Mouse (Mus musculus): ENCODE data around the gene Neurod2.
A peak's percentile ranks its signal among the peaks of the same experiment; 100 is the strongest.

Gene Neurod2

DNA sequence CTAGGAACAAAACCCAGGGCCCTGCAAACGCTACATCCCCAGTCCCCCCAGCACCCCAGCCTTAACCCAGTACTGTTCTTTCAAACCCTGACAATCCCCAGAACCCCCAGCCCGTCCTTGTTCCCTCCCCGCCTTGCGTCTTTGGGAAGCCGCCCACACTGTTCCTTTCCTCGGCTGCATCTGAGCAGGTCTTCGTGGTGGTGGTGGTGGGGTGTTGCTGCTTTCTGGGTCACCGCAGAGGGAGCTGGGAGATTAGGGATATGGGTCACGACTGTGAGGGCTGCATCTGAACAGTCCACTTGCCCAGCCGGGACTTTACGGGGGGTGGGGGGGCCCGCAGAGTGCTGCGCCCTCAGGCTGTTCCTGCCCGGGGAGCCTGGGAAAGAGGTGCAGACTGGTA is 25.0 kb upstream of the Neurod2 start:
- peak in 1 of 2 experiments; percentile 75 for DNase-seq (ENCODE audit: low spot score in 2 of 2)

DNA sequence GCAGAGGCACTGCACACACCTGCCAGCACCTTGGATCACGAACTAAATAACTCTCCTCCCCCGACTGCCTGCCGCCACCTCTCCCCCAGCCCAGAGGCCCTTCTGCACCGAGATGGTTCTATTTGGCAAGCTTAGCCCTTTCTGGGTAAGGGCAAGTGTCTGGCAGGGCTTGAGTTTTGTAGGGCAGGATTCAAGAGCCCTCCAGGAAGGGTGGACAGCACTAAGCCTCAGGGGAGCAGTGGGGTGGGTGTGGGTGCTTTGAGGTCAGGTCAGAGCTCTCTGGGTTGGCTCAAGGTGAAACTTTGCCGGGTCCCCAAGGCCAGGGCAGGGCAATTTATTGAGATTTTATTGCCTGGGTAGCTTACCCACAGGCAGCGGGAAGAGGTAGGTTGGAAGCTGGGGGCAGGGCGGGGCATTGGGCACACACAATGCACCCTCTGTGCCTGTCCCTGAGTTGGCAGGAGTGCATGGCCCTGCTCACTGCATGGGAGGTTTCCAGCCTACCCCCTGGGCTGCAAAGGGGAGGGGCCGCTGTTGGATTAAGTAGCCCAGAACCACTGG is 24.3 kb upstream of the Neurod2 start:
- DNase-seq (ENCODE audit: low spot score in 2 of 2): peak in 1 of 2 experiments; percentile 47

DNA sequence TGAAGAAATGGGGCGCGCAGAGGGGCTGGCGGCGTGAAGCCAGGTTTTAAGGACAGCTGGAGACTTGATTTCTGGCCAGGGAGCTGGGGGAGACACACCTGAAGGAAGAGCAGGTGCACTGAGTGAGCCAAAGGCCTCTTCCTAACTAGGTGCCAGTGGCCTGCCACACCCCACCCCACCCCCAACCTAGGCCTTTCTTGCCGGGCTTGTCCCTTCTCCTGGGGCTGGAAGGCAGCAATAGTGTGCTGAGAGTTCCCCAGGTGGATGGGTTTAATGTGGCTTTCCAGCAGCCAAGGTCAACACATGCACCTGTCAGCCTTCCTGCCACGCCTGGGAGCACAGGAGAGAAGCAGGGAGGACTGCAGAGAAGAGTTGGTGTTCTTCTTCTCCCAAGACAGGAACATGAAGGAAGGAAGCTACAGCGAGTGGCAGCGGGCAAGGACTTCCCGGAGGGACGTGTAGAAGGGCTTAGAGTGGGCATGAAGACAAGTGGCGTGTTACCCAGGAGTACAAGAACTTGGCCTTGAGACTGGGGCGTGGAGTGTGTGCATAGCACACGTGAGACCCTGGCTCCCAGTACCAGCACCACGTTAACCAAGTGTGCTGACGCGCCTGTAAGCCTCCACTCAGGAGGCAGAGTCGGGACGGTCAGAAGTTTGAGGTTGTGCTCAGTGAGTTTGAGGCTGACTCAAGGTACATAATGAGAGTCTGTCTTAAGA is 23.0 kb upstream of the Neurod2 start:
- no peak for DNase-seq (ENCODE audit: low spot score in 2 of 2)

DNA sequence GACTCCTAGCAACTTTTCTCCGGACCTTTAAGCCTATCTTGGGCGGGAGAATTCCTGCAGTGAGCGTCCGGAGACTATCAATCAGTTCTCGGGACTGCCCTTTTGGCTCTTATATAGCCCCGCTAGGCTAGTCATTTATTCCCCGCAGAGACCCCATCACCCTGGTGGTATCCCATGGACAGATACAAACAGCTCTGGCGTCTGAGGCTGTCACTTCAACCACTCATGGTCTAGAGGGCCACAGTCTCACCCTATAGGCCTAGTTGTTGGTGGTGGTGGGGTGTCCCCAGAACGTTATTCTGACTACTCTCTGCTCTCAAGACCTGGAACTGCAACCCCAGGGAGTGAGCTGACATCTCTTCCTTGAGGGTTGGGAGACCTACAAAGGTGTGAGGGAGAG is 19.9 kb upstream of the Neurod2 start:
- DNase-seq (ENCODE audit: low spot score in 2 of 2): no peak

DNA sequence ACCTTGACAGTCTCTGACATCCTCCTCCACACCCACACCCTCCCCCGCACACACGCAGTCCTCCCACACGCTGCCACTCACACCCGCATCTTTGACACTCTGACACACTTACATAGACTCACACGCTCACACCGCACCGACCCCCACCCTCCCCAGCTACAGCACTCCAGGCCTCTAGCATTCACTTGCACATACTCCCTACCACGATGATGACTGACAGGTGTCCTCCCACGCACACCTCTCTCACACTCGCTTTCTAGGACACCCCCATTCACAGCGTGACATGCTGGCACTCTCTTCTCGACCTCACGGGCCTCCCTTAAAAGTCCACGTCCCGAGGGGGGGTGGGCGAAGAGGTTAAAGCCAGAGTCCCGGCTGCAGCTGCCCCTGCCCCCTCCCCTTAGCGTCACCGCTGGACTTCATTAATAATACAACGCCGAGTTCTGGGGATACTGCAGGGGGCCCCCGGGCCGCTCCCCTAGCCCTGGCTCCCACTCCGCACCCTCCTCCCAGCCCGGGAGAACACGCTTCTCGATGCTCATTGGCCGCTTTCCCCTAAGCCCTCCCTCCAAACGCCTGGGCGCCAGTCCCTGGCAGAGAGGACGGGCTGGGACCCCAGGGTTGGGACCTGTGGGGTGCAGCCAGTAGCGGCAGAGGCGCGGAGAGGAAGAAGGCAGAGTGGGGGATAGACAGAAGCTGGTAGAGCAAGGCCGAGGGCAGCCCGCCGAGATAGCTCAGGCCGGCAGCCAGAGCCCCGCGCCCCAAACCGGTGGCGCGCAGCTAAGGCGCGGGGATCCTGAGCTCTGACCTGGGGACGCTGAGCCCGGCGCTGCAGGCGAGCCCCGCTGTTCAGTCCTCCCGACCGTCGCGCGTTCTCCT is 18.9 kb upstream of the Neurod2 start, which contains the start of gene Ppp1r1b:
Gene Ppp1r1b (plus strand): TSS at position 322 of the 879 bp plus-strand sequence.
- DNase-seq (ENCODE audit: low spot score in 2 of 2): peak in 1 of 2 experiments; percentile 71

DNA sequence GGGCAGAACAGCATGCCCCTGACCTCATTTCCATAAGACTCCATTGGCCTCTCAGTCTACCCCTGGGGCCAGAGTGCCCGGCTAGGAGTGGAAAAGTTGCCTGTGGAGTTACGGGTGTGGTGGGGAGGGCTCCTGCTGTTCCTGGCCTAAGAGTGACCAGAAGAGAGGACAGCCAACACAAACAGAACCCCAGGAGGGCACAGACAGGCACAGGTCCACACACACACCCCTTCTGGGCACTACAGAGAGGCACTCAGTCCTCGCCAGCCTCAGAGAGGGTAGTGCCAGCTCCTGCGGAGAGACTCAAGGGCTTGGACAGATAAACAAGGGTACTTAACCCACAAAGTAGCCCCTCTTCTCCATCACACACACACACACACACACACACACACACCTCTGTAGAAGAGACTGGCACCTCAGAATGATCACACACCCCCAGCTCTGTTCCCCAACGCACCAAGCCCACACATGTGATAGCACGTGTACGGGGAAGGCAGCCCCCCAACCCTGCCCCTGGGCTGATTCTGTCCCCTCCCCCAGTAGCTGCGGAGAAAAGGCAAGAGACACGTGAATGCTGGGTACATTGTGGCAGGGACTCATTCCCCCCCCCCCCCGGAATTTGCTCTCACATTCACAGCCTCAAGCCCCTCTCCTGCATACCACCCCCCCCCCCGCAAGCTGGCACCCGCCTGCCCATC is 18.1 kb upstream of the Neurod2 start:
- no peak for DNase-seq (ENCODE audit: low spot score in 2 of 2)

DNA sequence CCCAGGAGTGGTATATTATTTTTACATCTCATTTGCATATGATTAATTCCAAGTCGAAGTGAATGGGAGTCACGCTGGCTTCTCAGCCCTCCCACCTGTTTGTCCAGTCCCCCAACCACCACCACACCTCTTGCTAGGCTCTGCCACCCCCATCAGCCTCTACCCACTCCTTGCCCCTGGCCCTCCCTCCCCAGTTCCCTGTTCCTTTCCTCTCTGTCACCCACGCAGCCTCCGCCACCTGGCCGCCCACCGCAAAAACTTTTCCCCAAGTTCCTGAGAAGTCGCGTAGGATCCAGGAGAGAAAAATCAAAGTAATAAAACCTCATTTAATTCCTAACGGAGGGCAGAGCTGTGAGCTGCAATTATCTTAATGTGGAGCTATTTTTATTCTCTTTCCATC is 16.7 kb upstream of the Neurod2 start:
- no peak for DNase-seq (ENCODE audit: low spot score in 2 of 2)

DNA sequence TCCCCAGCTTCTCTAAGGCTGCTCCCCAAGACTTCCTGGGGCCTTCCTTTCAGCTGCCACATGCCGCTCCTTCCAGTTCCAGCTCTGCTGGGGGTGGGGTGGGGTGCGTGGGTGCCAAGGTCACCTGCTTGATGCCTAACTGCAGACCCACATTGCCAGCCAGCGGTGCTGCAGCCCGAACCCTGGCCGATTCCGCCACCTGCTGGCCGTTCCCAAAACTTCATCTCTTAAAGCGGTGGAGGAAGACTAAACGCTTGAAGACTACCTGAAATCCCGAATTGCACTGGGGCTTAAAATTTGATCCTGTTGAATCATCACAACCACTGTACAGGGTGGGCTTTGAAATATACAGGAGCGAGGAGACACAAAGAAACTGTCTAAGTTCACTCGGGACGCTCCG is 15.8 kb upstream of the Neurod2 start:
- no peak for DNase-seq (ENCODE audit: low spot score in 2 of 2)

DNA sequence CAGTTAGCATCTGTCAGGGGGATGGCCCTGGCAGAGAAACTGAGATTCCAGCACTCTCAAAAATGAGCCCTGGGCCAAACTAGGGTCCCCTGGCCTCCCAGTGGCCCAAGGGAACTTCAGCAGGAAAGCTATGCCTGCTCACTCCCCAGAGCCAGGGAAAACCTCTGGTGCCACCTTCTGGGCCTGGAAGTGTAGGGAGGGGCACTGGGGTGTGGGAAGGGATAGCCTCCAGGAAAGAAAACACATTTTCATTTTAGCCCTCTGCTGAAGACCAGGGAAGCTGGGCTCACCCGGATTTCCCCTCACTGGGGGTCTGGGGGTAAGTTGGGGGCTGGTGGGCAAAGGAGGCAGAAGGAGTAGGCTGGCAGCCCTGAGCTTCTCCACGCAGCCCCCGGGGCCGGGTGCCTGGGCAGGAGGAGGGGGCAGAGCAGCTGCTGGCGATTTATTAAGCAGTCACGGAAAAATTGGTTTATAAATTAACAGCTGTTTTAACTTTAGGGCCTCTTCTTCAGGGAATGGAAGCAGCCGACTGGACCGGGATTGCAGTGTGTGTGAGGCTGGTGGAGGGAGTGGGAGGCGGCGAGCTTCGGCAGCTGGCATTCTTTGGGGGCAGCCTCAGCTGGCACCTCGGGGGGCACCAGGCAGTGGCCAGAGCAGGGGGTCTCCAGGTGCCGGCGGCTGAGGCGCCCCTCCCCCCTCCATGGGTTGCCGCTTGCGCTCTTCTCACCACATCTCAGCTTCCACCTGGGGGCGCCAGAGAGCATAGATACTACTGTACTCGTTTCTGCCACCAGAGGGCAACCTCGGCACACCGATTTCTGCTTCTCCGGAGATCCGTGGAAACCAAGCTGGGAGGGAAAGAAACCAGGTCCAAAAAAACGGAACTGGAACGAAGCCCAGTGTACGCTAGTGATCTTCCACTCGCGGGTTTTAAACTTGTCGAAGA is 12.8 kb upstream of the Neurod2 start:
- peak; percentile 90 to 93 for DNase-seq (ENCODE audit: low spot score in 2 of 2)

DNA sequence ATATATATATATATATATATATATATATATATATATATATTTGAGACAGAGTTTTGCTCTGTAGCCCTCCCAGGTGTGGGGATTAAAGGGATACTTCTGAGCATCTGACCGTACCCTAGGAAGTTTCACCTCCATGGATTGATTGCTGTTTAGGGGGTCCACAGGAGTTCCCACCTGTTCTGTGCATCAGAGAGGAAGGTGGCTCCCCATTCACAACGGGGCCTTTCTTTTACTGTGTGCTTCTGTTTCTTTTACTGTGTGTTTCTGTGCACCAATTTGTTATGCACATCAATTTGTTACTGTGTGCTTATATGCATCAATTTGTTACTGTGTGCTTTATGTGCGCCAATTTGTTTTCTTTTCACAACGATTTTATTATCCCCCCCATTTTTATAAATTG is 11.7 kb upstream of the Neurod2 start:
- no peak for DNase-seq (ENCODE audit: low spot score in 2 of 2)

DNA sequence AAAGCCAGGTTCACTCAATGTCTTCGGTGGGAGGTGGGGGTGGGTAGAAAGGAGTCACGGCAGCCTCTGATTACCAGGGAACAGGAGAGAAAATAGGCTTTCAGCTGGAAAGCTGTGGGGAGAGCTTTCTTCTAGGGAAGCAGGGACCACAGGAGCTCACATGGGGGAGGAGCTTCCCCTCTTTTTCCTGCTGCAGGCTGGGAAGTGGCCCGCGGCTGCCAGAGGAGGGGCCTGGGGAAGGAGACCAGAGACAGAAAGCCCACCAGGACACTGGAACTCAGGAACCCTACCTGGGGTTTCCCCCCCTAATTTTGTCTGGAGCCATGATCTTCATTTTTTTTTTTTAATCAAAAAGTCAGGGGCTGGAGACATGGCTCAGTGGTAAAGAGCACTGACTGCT is 11.1 kb upstream of the Neurod2 start:
- no peak for DNase-seq (ENCODE audit: low spot score in 2 of 2)

DNA sequence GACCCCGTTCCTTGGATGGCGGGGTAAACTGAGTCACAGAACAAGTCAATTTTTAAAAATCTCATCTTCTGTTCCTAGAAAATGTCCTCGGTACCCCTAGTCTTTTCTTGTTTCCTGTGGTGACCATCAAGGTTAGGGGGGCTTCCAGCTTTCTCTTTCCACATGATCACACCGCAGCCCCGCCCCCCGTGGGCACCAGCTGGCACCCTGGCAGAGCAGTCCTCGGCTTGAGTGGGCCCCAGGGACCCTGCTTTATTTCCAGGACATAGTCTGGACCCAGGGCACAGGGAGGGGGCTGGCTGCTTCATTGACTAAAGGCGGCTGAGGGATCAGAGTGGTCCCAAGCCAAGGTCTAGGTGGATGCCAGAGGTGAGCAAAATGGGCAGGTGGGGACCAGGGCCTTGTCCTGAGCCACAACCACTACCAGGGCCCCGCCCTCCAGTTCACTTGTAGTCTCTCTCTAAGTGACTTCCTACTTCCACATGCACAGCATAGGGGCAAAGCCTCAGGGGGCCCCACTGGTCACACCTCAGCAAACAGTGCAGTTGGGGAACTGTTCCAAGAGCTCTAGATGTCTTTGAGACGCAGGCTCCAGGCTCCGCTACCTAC is 10.3 kb upstream of the Neurod2 start:
- DNase-seq (ENCODE audit: low spot score in 2 of 2): no peak

DNA sequence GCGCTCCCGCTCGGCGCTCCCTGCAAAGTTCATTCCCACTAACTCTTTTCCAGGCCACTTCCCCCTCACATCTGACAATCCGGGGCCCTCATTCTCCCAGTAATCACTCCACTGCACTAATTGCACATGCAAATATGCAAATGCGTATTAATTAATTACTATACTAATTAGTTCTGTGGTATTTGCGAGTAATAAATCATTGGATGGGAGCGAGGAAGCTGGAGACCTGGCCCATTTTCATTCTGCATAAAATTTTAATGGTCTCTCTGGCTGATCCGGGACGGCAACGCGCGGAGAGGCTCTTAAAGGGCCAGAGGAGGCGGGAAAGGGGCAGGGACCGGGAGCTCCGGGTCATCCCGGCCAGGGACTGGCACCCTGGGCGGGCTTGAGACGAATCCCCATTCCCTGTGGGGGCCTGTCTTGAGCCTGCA is 9.6 kb upstream of the Neurod2 start:
- DNase-seq (ENCODE audit: low spot score in 2 of 2): no peak

DNA sequence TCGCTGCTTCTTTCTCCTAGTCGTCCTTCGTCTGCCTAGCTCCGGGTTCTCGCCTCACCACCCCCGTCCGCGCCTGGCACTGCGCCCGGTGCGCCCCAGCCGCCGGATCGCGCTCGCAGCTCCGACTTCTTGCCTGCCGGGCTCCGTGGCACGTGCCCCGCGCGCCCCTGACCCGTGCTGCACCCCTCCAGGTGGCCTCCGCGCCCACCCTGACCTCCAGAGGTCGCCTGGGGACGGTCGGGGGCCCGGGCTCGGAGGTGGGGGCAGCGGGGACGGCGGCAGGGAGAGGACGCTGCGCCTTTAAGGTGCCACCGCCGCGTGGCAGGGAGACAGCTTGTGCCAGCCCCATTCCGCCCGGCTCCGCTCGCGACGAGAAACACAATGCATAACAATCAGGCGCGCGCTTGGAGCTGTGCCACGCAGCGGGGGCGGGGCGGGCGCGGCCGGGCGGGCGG is 9.1 kb upstream of the Neurod2 start:
- DNase-seq (ENCODE audit: low spot score in 2 of 2): peak; percentile 74 to 77

DNA sequence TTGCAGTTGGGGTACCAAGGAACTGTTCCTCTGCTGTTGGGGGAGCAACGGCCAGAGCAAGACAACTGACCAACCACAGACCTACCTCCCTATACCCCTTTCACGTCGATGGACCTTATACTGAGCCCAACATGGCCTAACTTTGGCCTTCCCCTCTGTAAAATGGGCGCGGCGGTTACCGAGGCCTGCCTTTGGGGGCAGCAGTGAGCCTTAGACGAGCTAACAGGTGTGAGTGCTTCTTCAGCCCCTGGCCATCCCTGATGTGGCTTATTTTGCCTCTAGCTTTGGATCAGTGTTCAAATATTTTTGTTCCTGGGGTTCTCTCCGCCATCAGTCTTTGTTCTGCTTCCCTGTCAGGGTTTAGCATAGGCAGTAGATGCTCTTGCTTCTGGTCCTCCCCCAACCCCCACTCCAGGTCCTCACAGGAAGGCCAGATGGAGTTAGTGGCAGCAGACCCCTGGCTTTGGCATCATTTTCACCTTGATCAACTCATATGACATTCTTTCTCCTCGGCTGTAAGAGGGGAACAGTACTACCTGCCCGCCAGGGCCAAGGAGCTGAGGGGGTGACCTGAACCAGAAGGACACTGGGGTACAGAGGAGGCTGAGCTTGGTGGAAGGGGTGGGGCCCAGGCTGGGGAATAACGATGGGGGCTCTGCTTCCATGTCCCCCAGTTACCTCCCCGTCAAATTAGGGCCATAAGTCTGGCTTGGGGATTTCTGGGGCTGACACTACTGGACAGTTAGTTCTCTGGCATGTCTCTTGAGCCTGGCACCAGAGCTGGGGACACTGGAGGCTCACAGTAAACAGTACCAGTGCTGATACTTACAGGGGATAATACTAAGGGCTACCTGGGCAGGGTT is 7.0 kb upstream of the Neurod2 start:
- DNase-seq (ENCODE audit: low spot score in 2 of 2): no peak

DNA sequence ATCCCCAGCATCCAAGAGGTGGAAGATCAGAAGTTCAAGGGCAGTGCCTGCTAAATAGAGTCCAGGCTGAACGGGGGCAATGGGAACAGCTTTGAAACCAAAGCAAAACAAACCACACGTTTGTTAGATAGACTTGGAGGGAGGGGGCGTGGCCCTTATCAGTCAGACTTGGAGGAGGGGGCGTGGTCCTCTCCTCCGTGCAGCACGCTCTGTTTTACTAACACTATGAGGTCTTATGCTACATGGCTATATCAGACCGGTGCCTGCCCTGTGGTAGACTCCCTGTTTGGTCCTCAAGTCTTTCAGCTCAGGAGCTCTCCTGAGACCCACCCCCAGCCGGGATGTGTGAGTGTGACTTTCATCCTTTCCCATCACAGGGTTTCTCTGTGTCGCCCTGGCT is 5.8 kb upstream of the Neurod2 start:
- DNase-seq (ENCODE audit: low spot score in 2 of 2): no peak

DNA sequence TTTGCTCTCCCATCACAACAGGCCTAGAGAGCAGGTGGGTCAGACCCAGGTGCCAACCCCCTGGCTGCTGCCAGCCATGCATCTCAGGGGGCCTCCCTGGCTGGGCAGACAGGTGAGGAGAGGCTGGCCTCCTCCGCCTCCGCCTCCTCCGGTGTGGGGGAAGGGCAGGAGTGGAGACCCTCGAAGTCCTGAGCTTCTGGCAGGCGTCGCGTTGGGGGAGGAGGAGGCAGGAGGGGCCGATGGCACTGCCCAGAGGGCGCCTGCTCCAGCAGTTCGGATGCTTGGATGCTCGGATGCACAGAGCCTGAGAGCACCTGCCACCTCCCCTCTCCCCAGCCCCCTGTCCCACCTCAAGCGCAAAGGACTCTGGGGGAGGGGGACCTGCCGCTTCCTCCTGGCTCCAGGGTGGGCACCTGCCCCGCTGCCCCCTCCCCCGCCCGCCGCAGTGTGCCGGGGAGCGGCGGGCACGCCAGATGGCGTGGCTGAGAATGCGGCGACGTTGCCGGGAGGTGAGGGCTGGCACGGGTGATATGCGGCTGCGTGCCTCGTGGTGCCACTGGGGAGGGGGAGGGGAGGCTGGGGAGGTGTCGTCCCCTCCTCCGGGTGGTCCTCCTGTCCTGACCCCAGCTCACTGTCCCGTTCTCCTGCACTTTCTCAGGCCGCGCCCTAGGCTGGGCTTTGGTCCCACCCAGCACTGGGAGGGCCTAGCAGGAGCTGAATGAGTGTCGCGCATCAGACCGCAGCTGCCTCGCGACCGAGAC is 4.7 kb upstream of the Neurod2 start:
- no peak for DNase-seq (ENCODE audit: low spot score in 2 of 2)

DNA sequence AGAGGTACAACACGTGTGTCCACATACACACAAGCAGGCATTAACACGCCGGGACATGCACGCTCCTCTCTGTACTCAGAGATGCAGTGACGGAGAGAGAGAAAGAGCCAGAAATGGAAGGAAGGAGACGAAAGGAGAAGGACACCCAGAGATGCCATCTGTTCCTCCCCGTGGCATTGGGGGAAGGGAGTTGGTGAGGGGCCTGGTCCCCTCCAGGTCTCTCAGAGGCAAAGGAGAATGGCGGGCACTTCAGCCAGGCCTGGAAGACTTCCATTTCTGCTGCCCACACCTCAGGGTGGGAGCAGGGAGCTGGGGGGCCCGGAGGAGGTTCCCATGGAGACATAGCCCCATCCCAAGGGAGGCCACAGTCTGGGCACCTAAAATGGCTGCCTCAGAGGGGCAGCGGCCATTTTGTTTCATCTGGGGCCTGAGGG is 3.8 kb upstream of the Neurod2 start:
- DNase-seq (ENCODE audit: low spot score in 2 of 2): no peak

DNA sequence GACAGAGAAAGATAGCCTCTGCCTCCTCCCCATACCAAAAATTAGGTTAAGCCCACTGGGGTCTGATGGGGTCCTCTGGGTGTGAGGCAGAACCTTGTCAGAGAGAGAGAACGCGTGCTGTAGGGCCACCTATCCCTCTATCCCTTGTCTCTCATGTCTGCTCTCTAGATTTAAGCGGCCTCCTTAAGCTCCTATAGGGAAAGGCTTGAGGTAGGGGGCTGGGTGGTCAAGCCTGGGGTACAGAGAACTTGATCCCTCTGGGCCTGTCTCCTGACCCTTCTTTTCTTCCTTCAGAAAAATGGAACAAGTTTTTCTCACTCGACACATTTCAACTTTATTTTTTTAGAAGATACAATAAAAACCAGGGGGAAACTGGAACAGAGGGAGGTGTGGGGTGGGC is 3.4 kb upstream of the Neurod2 start:
- no peak for DNase-seq (ENCODE audit: low spot score in 2 of 2)

Data from right cerebral cortex, postnatal 36 days (tissue).